Mouse (Mus musculus) stomach, embryonic 15.5 days (tissue): ENCODE results near the gene Osm. TPM values are rescaled to one million over a fixed set of nuclear protein-coding genes. Genes with fewer than 3 reads are reported as not detected.
A peak's percentile ranks its signal among the peaks of the same experiment; 100 is the strongest.

Experiments used
- ATAC-seq: fragments of 200-750 bp; cut with Nextera tagmentation; 2 replicates; pipeline ENCODE4 v1.8.0; 2017; ENCODE audit warnings: low read depth, moderate number of reproducible peaks, moderate TSS enrichment; ENCODE audit not compliant: insufficient read depth, low FRiP score
- H3K27ac ChIP-seq: fragments of 300-500 bp; sonication (generic); 2 replicates; pipeline ENCODE4 v1.5.1; 2015; ENCODE audit warnings: mild to moderate bottlenecking, inconsistent platforms
- H3K27me3 ChIP-seq: fragments of 300-500 bp; sonication (generic); replicated peaks from 2 replicates; pipeline ENCODE4 v1.6.1; 2015; ENCODE audit warnings: inconsistent platforms
- H3K36me3 ChIP-seq: fragments of 300-500 bp; sonication (generic); 2 replicates; pipeline ENCODE4 v1.6.1; 2015; ENCODE audit warnings: inconsistent platforms
- H3K4me1 ChIP-seq: fragments of 300-500 bp; sonication (generic); 2 replicates; pipeline ENCODE4 v1.6.1; 2015; ENCODE audit warnings: inconsistent platforms
- H3K4me2 ChIP-seq: fragments of 300-500 bp; sonication (generic); 2 replicates; pipeline ENCODE4 v1.6.1; 2015; ENCODE audit warnings: mild to moderate bottlenecking, inconsistent platforms
- H3K4me3 ChIP-seq: fragments of 300-500 bp; sonication (generic); replicated peaks from 2 replicates; pipeline ENCODE4 v1.5.1; 2015; ENCODE audit warnings: inconsistent platforms
- H3K9ac ChIP-seq: fragments of 300-500 bp; sonication (generic); 2 replicates; pipeline ENCODE4 v1.6.1; 2015; ENCODE audit warnings: inconsistent platforms
- H3K9me3 ChIP-seq: fragments of 300-500 bp; sonication (generic); 2 replicates; pipeline ENCODE4 v1.6.1; 2016; ENCODE audit warnings: inconsistent platforms
- WGBS: fragments of 180-500 bp; shearing (Covaris S2); methylation state at CpG from one replicate; pipeline ENCODE4 v1.1.7; 2015; 5-methylcytosine and 5-hydroxymethylcytosine counted together
- polyA plus RNA-seq: library from polyadenylated mRNA; unstranded; fragments of >200 nt; fragmentation: Nextera tagmentation; extraction: Ambion mirVana; gene quantifications from 2 replicates; pipeline ENCODE4 v1.2.1, GENCODE M21; 2015

Osm gene
- polyA plus RNA-seq, result 0.22 TPM in 2 replicates

DNA sequence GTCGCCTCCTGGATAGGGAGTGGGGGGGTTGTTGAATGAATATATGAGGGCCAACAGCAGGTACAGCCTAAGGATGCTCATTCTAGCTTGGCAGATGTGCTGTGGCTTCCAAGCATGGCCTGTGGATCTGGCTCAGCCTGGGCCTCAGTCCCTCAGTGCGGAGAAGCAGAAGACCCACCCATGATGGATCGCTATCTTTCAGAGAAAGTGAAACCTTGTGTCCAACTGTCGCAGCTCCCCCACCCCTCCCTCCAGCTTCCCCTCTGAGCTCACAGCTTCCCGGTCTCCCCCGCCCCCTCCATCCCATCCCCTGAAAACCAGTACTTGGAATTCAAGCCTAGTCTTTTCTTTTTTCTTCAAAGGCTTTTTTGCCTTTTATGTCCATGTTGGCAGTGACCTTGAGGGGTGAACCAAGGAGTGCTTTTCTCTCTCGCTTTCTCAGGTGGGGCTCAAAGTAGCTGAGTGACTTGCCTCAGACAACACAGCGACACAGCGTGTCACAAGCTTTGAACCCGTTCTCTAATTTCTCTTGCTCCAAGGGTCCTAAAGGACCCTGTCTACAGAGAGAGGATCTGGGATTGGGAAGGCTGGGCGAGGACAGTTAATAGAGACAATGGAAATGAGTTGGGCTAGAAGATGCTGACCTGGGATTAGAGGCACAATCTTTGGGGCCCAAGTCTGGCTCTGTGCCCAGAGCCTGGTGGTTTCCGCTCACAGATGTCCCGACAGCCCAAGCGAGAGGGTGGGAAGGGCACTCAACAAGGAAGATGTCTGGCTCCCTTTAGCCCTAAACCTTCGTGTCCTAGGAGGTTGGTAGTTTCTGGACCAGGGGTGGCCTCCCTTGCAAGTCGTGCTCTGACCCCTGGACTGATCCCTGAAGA is at the start of gene Osm:
Osm (plus strand) TSS at position 756 of the 881 bp plus-strand sequence.
- no peaks in the 10 kb centered on the region for H3K4me1 ChIP-seq
- no peak within 1 kb of the TSS for H3K4me2 ChIP-seq
- no peaks in the 10 kb centered on the region for H3K27me3 ChIP-seq
- 61% methylated on average over 16 of the region's 16 CpGs for WGBS
- no peak within 1 kb of the TSS for H3K27ac ChIP-seq
- no peaks in the 10 kb centered on the region for H3K36me3 ChIP-seq
- ATAC-seq, result no peak
- no peak within 1 kb of the TSS for H3K4me3 ChIP-seq
- H3K9ac ChIP-seq, result no peak within 1 kb of the TSS
- H3K9me3 ChIP-seq, result no peaks in the 10 kb centered on the region

- WGBS, result under 1% methylated on average over 71 of the region's 71 CpGs
- H3K4me3 ChIP-seq, result peak within 1 kb of the TSS; percentile 87
- H3K9ac ChIP-seq, result peak within 1 kb of the TSS; percentile 98
- H3K4me1 ChIP-seq, result peaks cover 29% of the 10 kb centered on the region
- no peaks in the 10 kb centered on the region for H3K27me3 ChIP-seq
- no peaks in the 10 kb centered on the region for H3K9me3 ChIP-seq
- H3K36me3 ChIP-seq, result peaks cover 9% of the 10 kb centered on the region; the same call in 1 of the 2 replicates
- peak within 1 kb of the TSS; percentile 79 for H3K4me2 ChIP-seq
- peak within 1 kb of the TSS; percentile 65 for H3K27ac ChIP-seq
- ATAC-seq, result peak; percentile 99
Measured at GRCm38 (mm10) chr11:4186486-4187317, 49.5 kb upstream of the Osm start, which contains the start of gene Tbc1d10a. Gene Tbc1d10a, plus strand, starts transcription at chr11:4186789.

GRCm38 (mm10) chr11:4187318-4187700 is 48.9 kb upstream of the Osm start:
- H3K27ac ChIP-seq, result no peak overlapping the region
- H3K4me1 ChIP-seq, result peaks cover 35% of the 10 kb centered on the region
- H3K4me3 ChIP-seq, result peak overlapping the region; percentile 87
- ATAC-seq, result no peak
- 0 out of 2 replicates have a peak, but pooled peaks cover 4% of the 10 kb centered on the region for H3K36me3 ChIP-seq
- H3K4me2 ChIP-seq, result peak overlapping the region; percentile 79
- peak overlapping the region; percentile 98 for H3K9ac ChIP-seq
- H3K27me3 ChIP-seq, result no peaks in the 10 kb centered on the region
- no peaks in the 10 kb centered on the region for H3K9me3 ChIP-seq
- 12% methylated on average over 9 of the region's 9 CpGs for WGBS

DNA sequence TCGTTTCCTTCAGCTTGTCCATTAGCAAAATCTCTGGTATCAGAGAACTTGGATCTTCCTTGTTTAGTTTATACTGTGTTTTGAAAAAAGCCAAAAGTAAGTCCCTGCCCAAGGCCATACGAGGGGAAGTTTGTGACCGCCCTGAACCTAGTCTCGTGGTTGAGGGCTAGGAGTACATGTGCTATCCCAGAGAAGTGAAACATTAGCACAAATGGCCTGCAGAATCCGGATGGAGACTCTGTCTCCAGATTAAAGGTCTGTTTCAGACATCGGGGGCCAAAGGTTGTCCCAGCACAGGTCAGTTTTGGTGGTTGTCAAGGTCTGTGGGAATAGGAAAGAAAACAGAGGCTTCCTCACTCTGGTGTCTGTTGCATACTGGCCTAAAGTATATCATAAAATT is 47.0 kb upstream of the Osm start:
- WGBS, result 83% methylated on average over 6 of the region's 6 CpGs
- Histone ChIP-seq H3K4me2 (no peak overlapping the region), H3K27ac (no peak overlapping the region), H3K9me3 (no peaks in the 10 kb centered on the region), H3K4me3 (no peak overlapping the region), H3K9ac (no peak overlapping the region), H3K4me1 (peaks cover 39% of the 10 kb centered on the region), H3K36me3 (no peaks in the 10 kb centered on the region), H3K27me3 (no peaks in the 10 kb centered on the region)
- ATAC-seq, result no peak

GRCm38 (mm10) chr11:4190677-4191076 is 45.5 kb upstream of the Osm start:
- no peaks in the 10 kb centered on the region for H3K36me3 ChIP-seq
- H3K4me1 ChIP-seq, result peaks cover 37% of the 10 kb centered on the region
- H3K4me3 ChIP-seq, result no peak overlapping the region
- WGBS, result 79% methylated on average over 3 of the region's 3 CpGs
- H3K27ac ChIP-seq, result no peak overlapping the region; the same call in 1 of the 2 replicates
- H3K27me3 ChIP-seq, result no peaks in the 10 kb centered on the region
- no peak overlapping the region for H3K9ac ChIP-seq
- ATAC-seq, result no peak
- H3K9me3 ChIP-seq, result no peaks in the 10 kb centered on the region
- no peak overlapping the region for H3K4me2 ChIP-seq

DNA sequence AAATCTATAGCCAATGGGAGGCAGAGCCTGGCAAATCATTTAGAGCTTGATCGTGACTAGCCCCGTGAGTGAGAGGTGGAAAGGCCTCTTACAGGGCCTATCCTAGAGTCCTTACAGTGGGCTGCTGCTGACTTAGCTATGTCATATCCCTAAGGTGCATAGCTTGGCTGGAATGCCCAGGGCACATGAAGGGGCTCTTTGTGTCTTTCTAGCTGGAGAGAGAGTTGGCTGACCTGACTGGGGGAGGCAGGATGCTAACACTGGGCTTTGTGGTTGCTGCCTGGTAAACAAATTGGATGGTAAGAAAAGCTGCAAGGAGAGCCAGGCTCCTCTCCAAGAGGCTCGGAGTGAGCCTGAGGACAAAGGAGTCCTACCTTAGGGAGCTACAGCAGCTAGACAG is 43.5 kb upstream of the Osm start:
- H3K4me1 ChIP-seq, result peaks cover 34% of the 10 kb centered on the region
- WGBS, result 75% methylated on average over 3 of the region's 3 CpGs
- no peaks in the 10 kb centered on the region for H3K9me3 ChIP-seq
- no peaks in the 10 kb centered on the region for H3K36me3 ChIP-seq
- no peaks in the 10 kb centered on the region for H3K27me3 ChIP-seq
- H3K4me2 ChIP-seq, result 0 out of 2 replicates have a peak overlapping the region, but pooled peaks have one; percentile 1
- peak overlapping the region; percentile 69 for H3K27ac ChIP-seq
- no peak overlapping the region for H3K4me3 ChIP-seq
- H3K9ac ChIP-seq, result no peak overlapping the region
- ATAC-seq, result no peak

GRCm38 (mm10) chr11:4193420-4193819 is 42.8 kb upstream of the Osm start:
- Histone ChIP-seq H3K36me3 (no peaks in the 10 kb centered on the region), H3K9me3 (no peaks in the 10 kb centered on the region), H3K4me1 (peaks cover 28% of the 10 kb centered on the region), H3K9ac (no peak overlapping the region), H3K27me3 (no peaks in the 10 kb centered on the region), H3K27ac (peak overlapping the region; percentile 69), H3K4me2 (no peak overlapping the region), H3K4me3 (no peak overlapping the region)
- peak; percentile 62 for ATAC-seq

DNA sequence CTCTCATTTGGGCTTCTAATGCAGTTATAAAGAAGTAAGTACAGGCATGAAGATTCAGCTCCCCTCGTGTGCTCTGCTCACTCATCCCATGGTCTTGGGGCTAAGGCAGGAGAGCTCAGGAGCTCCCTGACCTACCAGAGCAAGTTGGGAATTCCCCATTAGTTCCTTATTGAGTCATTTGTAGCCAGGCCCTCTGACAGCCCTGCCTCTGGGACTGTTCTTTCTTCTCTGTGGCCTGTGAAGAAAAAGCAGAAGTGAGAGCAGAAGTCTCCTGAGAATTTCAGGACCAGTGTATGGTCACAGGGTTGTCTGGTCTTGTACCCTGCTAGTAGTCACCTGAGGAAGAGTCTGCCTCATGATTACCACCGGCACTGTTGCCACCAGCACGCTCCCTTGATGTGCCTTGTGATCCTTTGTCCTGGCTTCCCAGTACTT is 40.6 kb upstream of the Osm start:
- H3K4me1 ChIP-seq, result peaks cover 20% of the 10 kb centered on the region
- no peaks in the 10 kb centered on the region for H3K9me3 ChIP-seq
- H3K27ac ChIP-seq, result no peak overlapping the region
- ATAC-seq, result no peak
- H3K9ac ChIP-seq, result no peak overlapping the region
- H3K36me3 ChIP-seq, result no peaks in the 10 kb centered on the region
- no peak overlapping the region for H3K4me3 ChIP-seq
- H3K4me2 ChIP-seq, result no peak overlapping the region
- no peaks in the 10 kb centered on the region for H3K27me3 ChIP-seq
- WGBS, result 78% methylated on average over 3 of the region's 3 CpGs

DNA sequence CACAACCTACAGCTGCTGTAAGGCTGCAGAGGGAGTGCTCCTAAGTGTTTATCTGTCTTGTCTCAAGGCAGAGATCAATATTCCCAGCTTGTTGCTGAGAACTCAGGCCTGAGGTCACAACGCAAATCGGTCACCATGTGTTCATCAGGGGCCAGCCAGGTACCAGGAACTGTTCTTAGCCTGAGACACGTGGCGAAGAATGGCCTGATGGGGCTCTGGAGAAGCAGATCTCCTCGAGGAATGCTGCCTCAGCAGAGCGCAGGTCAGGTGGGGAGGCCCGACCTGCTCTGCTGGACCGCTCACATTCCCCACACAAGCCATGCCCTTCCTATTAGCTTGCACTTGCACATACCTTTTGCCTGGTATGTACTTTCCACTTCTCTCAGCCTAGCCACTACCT is 39.6 kb upstream of the Osm start:
- ATAC-seq, result peak; percentile 48; the same call in 1 of the 2 replicates
- 58% methylated on average over 8 of the region's 8 CpGs for WGBS
- Histone ChIP-seq H3K4me1 (peaks cover 17% of the 10 kb centered on the region), H3K9me3 (no peaks in the 10 kb centered on the region), H3K9ac (no peak overlapping the region), H3K4me2 (no peak overlapping the region), H3K27me3 (no peaks in the 10 kb centered on the region), H3K4me3 (no peak overlapping the region), H3K27ac (no peak overlapping the region), H3K36me3 (no peaks in the 10 kb centered on the region)

GRCm38 (mm10) chr11:4197691-4198090 is 38.5 kb upstream of the Osm start:
- Histone ChIP-seq H3K9ac (no peak overlapping the region), H3K36me3 (no peaks in the 10 kb centered on the region), H3K9me3 (no peaks in the 10 kb centered on the region), H3K4me3 (no peak overlapping the region), H3K27me3 (no peaks in the 10 kb centered on the region), H3K27ac (0 out of 2 replicates have a peak overlapping the region, but pooled peaks have one; percentile 8), H3K4me1 (peaks cover 10% of the 10 kb centered on the region; the same call in 1 of the 2 replicates), H3K4me2 (no peak overlapping the region)
- 78% methylated on average over 1 of the region's 1 CpGs for WGBS
- no peak for ATAC-seq

DNA sequence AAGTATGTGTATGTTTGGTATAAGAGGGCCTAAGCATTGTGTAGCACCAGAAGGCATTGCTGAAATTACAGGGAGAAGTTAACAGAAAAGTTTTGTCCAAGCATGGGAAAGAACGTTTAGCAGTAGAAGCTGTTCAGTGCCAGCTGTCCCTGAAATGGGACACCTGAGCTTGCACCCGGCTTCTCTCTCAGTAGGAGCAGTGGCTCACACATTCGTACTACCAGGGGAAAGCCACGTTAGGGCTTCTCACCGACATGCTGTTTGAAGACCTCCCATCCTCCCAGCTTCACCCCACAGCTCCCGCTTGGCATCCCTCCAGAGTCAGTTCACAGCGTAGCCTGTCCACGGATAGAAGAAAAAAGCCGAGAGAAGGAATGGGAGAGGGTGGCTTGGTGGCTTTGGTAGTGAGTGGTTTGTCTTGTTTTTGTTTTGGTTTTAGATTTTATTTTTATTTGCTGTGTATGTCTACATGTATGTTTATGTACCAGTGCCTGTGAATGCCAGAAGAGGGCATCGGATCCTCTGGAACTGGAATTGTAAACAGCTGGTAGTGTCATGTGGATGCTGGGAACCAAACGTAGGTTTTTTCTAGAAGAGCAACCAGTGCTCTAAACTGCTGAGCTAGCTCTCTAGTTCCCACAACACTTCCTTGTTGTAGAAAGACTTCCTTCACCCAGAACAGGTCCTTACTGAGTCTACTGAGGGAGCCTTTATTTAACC is 34.1 kb upstream of the Osm start:
- no peaks in the 10 kb centered on the region for H3K27me3 ChIP-seq
- H3K4me2 ChIP-seq, result no peak overlapping the region
- H3K36me3 ChIP-seq, result peaks cover 8% of the 10 kb centered on the region
- H3K4me3 ChIP-seq, result no peak overlapping the region
- ATAC-seq, result no peak
- H3K27ac ChIP-seq, result no peak overlapping the region
- H3K9me3 ChIP-seq, result no peaks in the 10 kb centered on the region
- peaks cover 5% of the 10 kb centered on the region; the same call in 1 of the 2 replicates for H3K4me1 ChIP-seq
- 59% methylated on average over 11 of the region's 11 CpGs for WGBS
- no peak overlapping the region for H3K9ac ChIP-seq
